Mouse (Mus musculus) forebrain, embryonic 11.5 days (tissue): Measurements from ENCODE around the gene Olfr221. TPM values are rescaled to one million over a fixed set of nuclear protein-coding genes. Genes with fewer than 3 reads are reported as not detected.

Source experiments
- ATAC-seq: fragments of 200-750 bp; cut with Nextera tagmentation; replicated peaks from 2 replicates; pipeline ENCODE4 v1.8.0; 2017; ENCODE audit warnings: moderate TSS enrichment; ENCODE audit not compliant: low FRiP score
- DNase-seq: peaks from one replicate; pipeline ENCODE4 v3.0.0-alpha.2; 2017; ENCODE audit warnings: low spot score
- H3K27ac ChIP-seq: fragments of 300-500 bp; sonication (generic); 2 replicates; pipeline ENCODE4 v1.5.1; 2014; ENCODE audit warnings: low read depth, low read length
- H3K27me3 ChIP-seq: fragments of 300-500 bp; sonication (generic); 2 replicates; pipeline ENCODE4 v1.6.1; 2014; ENCODE audit warnings: mild to moderate bottlenecking, low read length, mixed read lengths; ENCODE audit not compliant: control insufficient read depth, insufficient read depth
- H3K36me3 ChIP-seq: fragments of 300-500 bp; sonication (generic); 2 replicates; pipeline ENCODE4 v1.6.1; 2014; ENCODE audit warnings: mild to moderate bottlenecking, low read length, moderate library complexity, mixed read lengths; ENCODE audit not compliant: control insufficient read depth, insufficient read depth
- H3K4me1 ChIP-seq: fragments of 300-500 bp; sonication (generic); replicated peaks from 2 replicates; pipeline ENCODE4 v1.6.1; 2014; ENCODE audit warnings: low read length, mixed read lengths; ENCODE audit not compliant: control insufficient read depth, insufficient read depth
- H3K4me2 ChIP-seq: fragments of 300-500 bp; sonication (generic); 2 replicates; pipeline ENCODE4 v1.6.1; 2014; ENCODE audit warnings: low read depth, mild to moderate bottlenecking, low read length, moderate library complexity, mixed read lengths; ENCODE audit not compliant: severe bottlenecking
- H3K4me3 ChIP-seq: fragments of 300-500 bp; sonication (generic); 2 replicates; pipeline ENCODE4 v1.5.1; 2014; ENCODE audit warnings: low read depth, low read length
- H3K9ac ChIP-seq: fragments of 300-500 bp; sonication (generic); 2 replicates; pipeline ENCODE4 v1.6.1; 2014; ENCODE audit warnings: low read length
- H3K9me3 ChIP-seq: fragments of 300-500 bp; sonication (generic); 2 replicates; pipeline ENCODE4 v1.6.1; 2016; ENCODE audit warnings: low read length, mixed read lengths; ENCODE audit not compliant: control insufficient read depth
- WGBS: fragments of 180-500 bp; shearing (Covaris S2); extraction: QIAGEN DNeasy Blood & Tissue Kit; methylation state at CpG from one replicate; pipeline ENCODE4 v1.1.7; 2014; 5-methylcytosine and 5-hydroxymethylcytosine counted together
- polyA plus RNA-seq: library from polyadenylated mRNA; unstranded; fragments of >200 nt; fragmentation: Nextera tagmentation; extraction: Ambion mirVana; gene quantifications from 2 replicates; pipeline ENCODE4 v1.2.1, GENCODE M21; 2014

The Olfr221 gene
- polyA plus RNA-seq, 1 experiment from 2014 or later = not detected

GRCm38 (mm10) chr14:52005141-52005540 lies 37.1 kb downstream of the Olfr221 start:
- Histone ChIP-seq H3K27me3 (no peaks in the 10 kb centered on the region), H3K27ac (no peak overlapping the region; the same call in 1 of the 2 replicates), H3K9ac (no peak overlapping the region), H3K36me3 (peaks cover 25% of the 10 kb centered on the region), H3K4me1 (peaks cover 40% of the 10 kb centered on the region), H3K4me3 (no peak overlapping the region), H3K9me3 (no peaks in the 10 kb centered on the region), H3K4me2 (no peak overlapping the region)
- ATAC-seq (no peak), DNase-seq (peak; percentile 56)
- WGBS = 72% methylated on average over 7 of the region's 7 CpGs

- Histone ChIP-seq H3K27ac (peak overlapping the region; percentile 74), H3K4me3 (no peak overlapping the region), H3K9me3 (no peaks in the 10 kb centered on the region), H3K4me2 (peak overlapping the region; percentile 35), H3K9ac (no peak overlapping the region), H3K36me3 (peaks cover 25% of the 10 kb centered on the region), H3K27me3 (no peaks in the 10 kb centered on the region), H3K4me1 (peaks cover 30% of the 10 kb centered on the region)
- peak; percentile 79 for DNase-seq
- ATAC-seq = peak; percentile 80
- 18% methylated on average over 16 of the region's 16 CpGs for WGBS
These were observed 38.2 kb downstream of the Olfr221 start for GRCm38 (mm10) chr14:52003981-52004495.

- no peaks in the 10 kb centered on the region for H3K27me3 ChIP-seq
- H3K4me2 ChIP-seq = no peak overlapping the region
- ATAC-seq = no peak
- no peak overlapping the region for H3K9ac ChIP-seq
- no peaks in the 10 kb centered on the region for H3K9me3 ChIP-seq
- WGBS = 91% methylated on average over 14 of the region's 14 CpGs
- H3K36me3 ChIP-seq = peaks cover 34% of the 10 kb centered on the region
- DNase-seq = no peak
- no peak overlapping the region for H3K27ac ChIP-seq
- H3K4me3 ChIP-seq = no peak overlapping the region
- H3K4me1 ChIP-seq = no peaks in the 10 kb centered on the region
These were observed 44.8 kb downstream of the Olfr221 start for GRCm38 (mm10) chr14:51997483-51997882.

- no peak overlapping the region for H3K4me2 ChIP-seq
- 77% methylated on average over 17 of the region's 17 CpGs for WGBS
- ATAC-seq (0 out of 2 replicates have a peak, but pooled peaks have one; percentile 38), DNase-seq (no peak)
- no peaks in the 10 kb centered on the region for H3K4me1 ChIP-seq
- no peaks in the 10 kb centered on the region for H3K27me3 ChIP-seq
- H3K9me3 ChIP-seq = no peaks in the 10 kb centered on the region
- H3K4me3 ChIP-seq = no peak overlapping the region
- H3K27ac ChIP-seq = no peak overlapping the region
- peaks cover 31% of the 10 kb centered on the region for H3K36me3 ChIP-seq
- no peak overlapping the region for H3K9ac ChIP-seq
These were observed 45.4 kb downstream of the Olfr221 start for GRCm38 (mm10) chr14:51996866-51997265.

- no peaks in the 10 kb centered on the region for H3K9me3 ChIP-seq
- H3K4me2 ChIP-seq = no peak overlapping the region
- DNase-seq (no peak), ATAC-seq (no peak)
- no peaks in the 10 kb centered on the region for H3K4me1 ChIP-seq
- H3K27me3 ChIP-seq = no peaks in the 10 kb centered on the region
- H3K27ac ChIP-seq = no peak overlapping the region
- no peak overlapping the region for H3K9ac ChIP-seq
- 86% methylated on average over 13 of the region's 13 CpGs for WGBS
- peaks cover 30% of the 10 kb centered on the region for H3K36me3 ChIP-seq
- no peak overlapping the region for H3K4me3 ChIP-seq
These were observed 45.9 kb downstream of the Olfr221 start for GRCm38 (mm10) chr14:51996231-51996841.

- WGBS = 87% methylated on average over 12 of the region's 12 CpGs
- Histone ChIP-seq H3K9ac (no peak overlapping the region), H3K4me3 (no peak overlapping the region), H3K36me3 (peaks cover 35% of the 10 kb centered on the region), H3K27me3 (no peaks in the 10 kb centered on the region), H3K4me1 (no peaks in the 10 kb centered on the region), H3K27ac (no peak overlapping the region), H3K9me3 (no peaks in the 10 kb centered on the region), H3K4me2 (no peak overlapping the region)
- ATAC-seq (no peak), DNase-seq (no peak)
These were observed 46.9 kb downstream of the Olfr221 start for GRCm38 (mm10) chr14:51995219-51995871.

- ATAC-seq = no peak
- Histone ChIP-seq H3K4me3 (no peak overlapping the region), H3K9me3 (no peaks in the 10 kb centered on the region), H3K27ac (no peak overlapping the region), H3K27me3 (no peaks in the 10 kb centered on the region), H3K4me2 (no peak overlapping the region), H3K9ac (no peak overlapping the region), H3K4me1 (no peaks in the 10 kb centered on the region), H3K36me3 (peaks cover 35% of the 10 kb centered on the region)
- 96% methylated on average over 4 of the region's 4 CpGs for WGBS
- DNase-seq = no peak
These were observed 47.8 kb downstream of the Olfr221 start for GRCm38 (mm10) chr14:51994453-51994852.

- Histone ChIP-seq H3K27ac (no peak overlapping the region), H3K9me3 (no peaks in the 10 kb centered on the region), H3K27me3 (no peaks in the 10 kb centered on the region), H3K4me1 (peaks cover 4% of the 10 kb centered on the region; the same call in 1 of the 2 replicates), H3K4me3 (no peak overlapping the region), H3K4me2 (no peak overlapping the region), H3K9ac (no peak overlapping the region; the same call in 1 of the 2 replicates), H3K36me3 (peaks cover 20% of the 10 kb centered on the region)
- WGBS = 70% methylated on average over 12 of the region's 12 CpGs
- ATAC-seq (no peak), DNase-seq (no peak)
These were observed 52.7 kb downstream of the Olfr221 start for GRCm38 (mm10) chr14:51989461-51989970.
